Mouse (Mus musculus) macrophage (primary cell): Measurements from ENCODE around the gene Gipr. TPM values are rescaled to one million over a fixed set of nuclear protein-coding genes. Genes with fewer than 3 reads are reported as not detected.

Experiments
- H3K27ac ChIP-seq: fragments of 350-480 bp; formaldehyde crosslinking; 2 replicates; pipeline ENCODE4 v1.9.0; 2021
- H3K36me3 ChIP-seq: fragments of 350-480 bp; formaldehyde crosslinking; 2 replicates; pipeline ENCODE4 v1.9.0; 2021; ENCODE audit errors: inconsistent target
- H3K4me3 ChIP-seq: fragments of 350-480 bp; formaldehyde crosslinking; 2 replicates; pipeline ENCODE4 v1.9.0; 2021; ENCODE audit errors: inconsistent target
- H3K79me2 ChIP-seq: fragments of 350-480 bp; formaldehyde crosslinking; 2 replicates; pipeline ENCODE4 v1.9.0; 2021; ENCODE audit errors: inconsistent target
- WGBS: methylation state at CpG from one replicate; pipeline ENCODE4 v1.1.7; 2026; ENCODE audit warnings: inconsistent platforms; ENCODE audit not compliant: missing documents; 5-methylcytosine and 5-hydroxymethylcytosine counted together
- polyA plus RNA-seq: library from polyadenylated mRNA; stranded (reverse); fragments of 250-400 nt; gene quantifications from 3 replicates; pipeline ENCODE4 v1.2.4, GENCODE M21; 2018; ENCODE audit warnings: inconsistent platforms

Gipr gene
- polyA plus RNA-seq, 1 experiment from 2014 or later, result not detected

- no peak within 1 kb of the TSS for H3K4me3 ChIP-seq
- no peaks in the 10 kb centered on the region for H3K36me3 ChIP-seq
- no peak within 1 kb of the TSS for H3K27ac ChIP-seq
- H3K79me2 ChIP-seq, result peaks cover 35% of the 10 kb centered on the region
- 57% methylated on average over 63 of the region's 64 CpGs for WGBS
Observed at GRCm38 (mm10) chr7:19118028-19118771, 47.7 kb downstream of the Gipr start, which contains the start of gene Gm4969. Gm4969 (minus strand) TSS chr7:19118368.

GRCm38 (mm10) chr7:19109565-19109964 lies 56.4 kb downstream of the Gipr start:
- Histone ChIP-seq H3K79me2 (no peaks in the 10 kb centered on the region), H3K4me3 (no peak overlapping the region), H3K36me3 (no peaks in the 10 kb centered on the region), H3K27ac (no peak overlapping the region)
- 89% methylated on average over 1 of the region's 1 CpGs for WGBS

DNA sequence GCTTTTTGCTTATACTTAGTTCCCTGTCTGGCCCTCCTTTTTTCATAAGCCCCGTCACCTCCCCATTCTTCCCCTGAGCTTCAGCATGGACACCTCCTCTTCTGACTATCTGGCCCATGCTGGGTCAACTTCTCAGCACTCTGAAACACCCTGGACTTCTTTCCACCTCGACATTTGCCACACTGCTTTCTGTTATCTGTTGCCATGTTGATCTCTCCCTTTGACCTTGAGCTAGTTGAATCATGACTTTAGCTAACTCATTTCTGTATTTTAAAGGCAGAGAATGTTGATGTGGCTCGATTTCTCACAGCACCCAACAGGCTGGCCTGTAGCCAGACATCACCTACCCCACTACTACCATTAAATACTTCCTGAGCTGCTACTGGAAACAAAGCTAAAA lies 58.5 kb downstream of the Gipr start:
- Histone ChIP-seq H3K27ac (no peak overlapping the region), H3K79me2 (no peaks in the 10 kb centered on the region), H3K36me3 (no peaks in the 10 kb centered on the region), H3K4me3 (no peak overlapping the region)
- WGBS, result 61% methylated on average over 3 of the region's 3 CpGs

Other genes with a start within 250 kb of the Gipr start
- 0.01 TPM in 1 of 3 replicates, not detected in the others for gene Nova2, start 240.2 kb downstream of the Gipr start, polyA plus RNA-seq
- gene Nanos2, start 178.7 kb downstream of the Gipr start, polyA plus RNA-seq, result not detected in 3 replicates
- 0.25 to 0.49 TPM (median 0.46 TPM) in 3 replicates for gene Mypop, start 174.9 kb downstream of the Gipr start, polyA plus RNA-seq
- gene Irf2bp1, start 162.1 kb downstream of the Gipr start, polyA plus RNA-seq, result 7.1 to 12.7 TPM (median 12.6 TPM) in 3 replicates
- not detected in 3 replicates for gene Foxa3, start 142.6 kb downstream of the Gipr start, polyA plus RNA-seq
- 34.2 to 90.4 TPM (median 59.0 TPM) in 3 replicates for gene Sympk, start 141.8 kb downstream of the Gipr start, polyA plus RNA-seq
- gene Rsph6a, start 111.4 kb downstream of the Gipr start, polyA plus RNA-seq, result not detected in 3 replicates
- gene Dmwd, start 89.9 kb downstream of the Gipr start, polyA plus RNA-seq, result 0.19 to 12.9 TPM (median 0.32 TPM) in 3 replicates
- 0.66 to 30.4 TPM (median 0.95 TPM) in 3 replicates for gene Dmpk, start 82.3 kb downstream of the Gipr start, polyA plus RNA-seq
- gene Six5, start 71.5 kb downstream of the Gipr start, polyA plus RNA-seq, result 0.22 to 0.68 TPM (median 0.24 TPM) in 3 replicates
- not detected in 3 replicates for gene Gm4969, start 47.8 kb downstream of the Gipr start, polyA plus RNA-seq
- gene Fbxo46, start 46.3 kb downstream of the Gipr start, polyA plus RNA-seq, result 3.8 to 6.0 TPM (median 4.4 TPM) in 3 replicates
- gene Qpctl, start 16.8 kb downstream of the Gipr start, polyA plus RNA-seq, result 9.0 to 15.2 TPM (median 12.0 TPM) in 3 replicates
- gene Snrpd2, start 16.4 kb downstream of the Gipr start, polyA plus RNA-seq, result 19.9 to 46.5 TPM (median 29.5 TPM) in 3 replicates
- 14.8 to 23.5 TPM (median 15.4 TPM) in 3 replicates for gene Eml2, start 10.3 kb upstream of the Gipr start, polyA plus RNA-seq
- 0.09 TPM in 1 of 3 replicates, not detected in the others for gene Gpr4, start 46.4 kb upstream of the Gipr start, polyA plus RNA-seq
- 17.8 to 20.2 TPM (median 18.5 TPM) in 3 replicates for gene Opa3, start 62.2 kb upstream of the Gipr start, polyA plus RNA-seq
- 29.1 to 79.7 TPM (median 69.5 TPM) in 3 replicates for gene Vasp, start 105.7 kb upstream of the Gipr start, polyA plus RNA-seq
- 0.38 TPM in 1 of 3 replicates, not detected in the others for gene Ppm1n, start 113.9 kb upstream of the Gipr start, polyA plus RNA-seq
- 0.09 to 0.52 TPM (median 0.32 TPM) in 3 replicates for gene Rtn2, start 116.5 kb upstream of the Gipr start, polyA plus RNA-seq
- 0.74 to 2.0 TPM (median 1.2 TPM) in 3 replicates for gene Fosb, start 143.9 kb upstream of the Gipr start, polyA plus RNA-seq
- gene Ercc1, start 178.7 kb upstream of the Gipr start, polyA plus RNA-seq, result 16.4 to 18.9 TPM (median 16.8 TPM) in 3 replicates
- gene Cd3eap, start 193.4 kb upstream of the Gipr start, polyA plus RNA-seq, result 12.4 to 20.7 TPM (median 20.5 TPM) in 3 replicates
- 2.8 to 2.9 TPM (median 2.8 TPM) in 3 replicates for gene Ppp1r13l, start 193.6 kb upstream of the Gipr start, polyA plus RNA-seq
- gene Ercc2, start 215.9 kb upstream of the Gipr start, polyA plus RNA-seq, result 5.6 to 14.2 TPM (median 13.1 TPM) in 3 replicates
- gene Klc3, start 238.0 kb upstream of the Gipr start, polyA plus RNA-seq, result not detected in 3 replicates
- not detected in 3 replicates for gene Ckm, start 238.6 kb upstream of the Gipr start, polyA plus RNA-seq